Mouse (Mus musculus) MEL (cell line): ENCODE results near the gene Stra6. TPM values are rescaled to one million over a fixed set of nuclear protein-coding genes. Genes with fewer than 3 reads are reported as not detected.

Experiments used
- DNase-seq: peaks from one replicate; pipeline ENCODE4 v3.0.0; 2011; ENCODE audit warnings: low read depth, low spot score
- H3K27ac ChIP-seq: 2 replicates; pipeline ENCODE4 v1.5.1; 2012; ENCODE audit warnings: low read depth, mild to moderate bottlenecking, control low read depth, low read length, moderate library complexity; ENCODE audit not compliant: control insufficient read depth
- H3K27me3 ChIP-seq, 2 experiments: fragments of 150-350 bp in 1 of 2; sonication (generic) in 1 of 2; 2 replicates each; pipeline ENCODE4 v1.6.1; 2012; ENCODE audit warnings: low read length in 2 of 2, mild to moderate bottlenecking in 2 of 2, improper control_type of control experiment in 1 of 2, moderate library complexity in 1 of 2; ENCODE audit not compliant: insufficient read depth in 2 of 2, control insufficient read depth in 1 of 2
- H3K36me3 ChIP-seq, 2 experiments: 2 replicates each; pipeline ENCODE4 v1.6.1; 2012 to 2014; ENCODE audit warnings: low read length in 2 of 2, improper control_type of control experiment in 1 of 2, inconsistent platforms in 1 of 2, mild to moderate bottlenecking in 1 of 2; ENCODE audit not compliant: insufficient read depth in 2 of 2, control insufficient read depth in 1 of 2
- H3K4me1 ChIP-seq, 2 experiments: fragments of 150-350 bp in 1 of 2; sonication (generic) in 1 of 2; 2 replicates each; pipeline ENCODE4 v1.6.1; 2012; ENCODE audit warnings: low read length in 2 of 2, improper control_type of control experiment in 1 of 2, mild to moderate bottlenecking in 1 of 2; ENCODE audit not compliant: insufficient read depth in 2 of 2, control insufficient read depth in 1 of 2
- H3K4me3 ChIP-seq, 2 experiments: fragments of 150-350 bp in 1 of 2; sonication (generic) in 1 of 2; 2 replicates each; pipeline ENCODE4 v1.5.1; 2012; ENCODE audit warnings: low read depth in 2 of 2, low read length in 2 of 2, mild to moderate bottlenecking in 2 of 2, moderate library complexity in 2 of 2, control low read depth in 1 of 2, improper control_type of control experiment in 1 of 2; ENCODE audit not compliant: control insufficient read depth in 1 of 2, insufficient read depth in 1 of 2
- H3K79me2 ChIP-seq: 2 replicates; pipeline ENCODE4 v1.6.1; 2012; ENCODE audit warnings: mild to moderate bottlenecking, low read length, moderate library complexity; ENCODE audit not compliant: control insufficient read depth, poor library complexity, insufficient read depth
- H3K9ac ChIP-seq: 2 replicates; pipeline ENCODE4 v1.6.1; 2012; ENCODE audit warnings: low read depth, mild to moderate bottlenecking, control low read depth, low read length, moderate library complexity; ENCODE audit not compliant: control insufficient read depth, poor library complexity, severe bottlenecking
- H3K9me3 ChIP-seq: fragments of 150-350 bp; sonication (generic); replicated peaks from 2 replicates; pipeline ENCODE4 v1.6.1; 2012; ENCODE audit warnings: mild to moderate bottlenecking, low read length, improper control_type of control experiment, moderate library complexity; ENCODE audit not compliant: insufficient read depth
- CTCF ChIP-seq, 3 experiments: IDR thresholded peaks in 2 of 3; conservative IDR thresholded peaks in 1 of 3; 2 replicates each; pipeline ENCODE4 v1.5.1; 2011 to 2012; ENCODE audit warnings: low read length in 3 of 3, low read depth in 2 of 3, mild to moderate bottlenecking in 2 of 3, improper control_type of control experiment in 1 of 3, inconsistent platforms in 1 of 3, mixed read lengths in 1 of 3, moderate library complexity in 1 of 3; ENCODE audit not compliant: control insufficient read depth in 1 of 3, insufficient read depth in 1 of 3, poor library complexity in 1 of 3, severe bottlenecking in 1 of 3
- ELF1 ChIP-seq: IDR thresholded peaks from 2 replicates; pipeline ENCODE4 v1.6.1; 2014; ENCODE audit warnings: low read depth, mild to moderate bottlenecking, inconsistent platforms, low read length, improper control_type of control experiment, moderate library complexity
- EP300 ChIP-seq, 2 experiments: IDR thresholded peaks; 2 replicates each; pipeline ENCODE4 v1.6.1; 2011; ENCODE audit warnings: improper control_type of control experiment in 2 of 2, low read length in 2 of 2, low read depth in 1 of 2, mild to moderate bottlenecking in 1 of 2
- ETS1 ChIP-seq: IDR thresholded peaks from 2 replicates; pipeline ENCODE4 v1.6.1; 2012; ENCODE audit warnings: low read depth, mild to moderate bottlenecking, inconsistent platforms, low read length, improper control_type of control experiment, moderate library complexity
- GABPA ChIP-seq: IDR thresholded peaks from 2 replicates; pipeline ENCODE4 v1.6.1; 2012; ENCODE audit warnings: low read depth, mild to moderate bottlenecking, inconsistent platforms, low read length, improper control_type of control experiment, moderate library complexity
- JUND ChIP-seq: IDR thresholded peaks from 2 replicates; pipeline ENCODE4 v1.6.1; 2011; ENCODE audit warnings: low read depth, mild to moderate bottlenecking, improper control_type of control experiment, low read length
- KAT2A ChIP-seq: conservative IDR thresholded peaks from 2 replicates; pipeline ENCODE4 v1.6.1; 2012; ENCODE audit warnings: low read depth, low read length, improper control_type of control experiment, inconsistent platforms
- MAFK ChIP-seq: IDR thresholded peaks from 2 replicates; pipeline ENCODE4 v1.6.1; 2011; ENCODE audit warnings: low read depth, mild to moderate bottlenecking, low read length, improper control_type of control experiment, borderline replicate concordance
- MEF2A ChIP-seq: IDR thresholded peaks from 2 replicates; pipeline ENCODE4 v1.6.1; 2014; ENCODE audit warnings: low read depth, mild to moderate bottlenecking, inconsistent platforms, low read length, improper control_type of control experiment; ENCODE audit not compliant: poor library complexity, insufficient replicate concordance, severe bottlenecking; ENCODE audit errors: extremely low read depth
- MXI1 ChIP-seq: IDR thresholded peaks from 2 replicates; pipeline ENCODE4 v1.6.1; 2011; ENCODE audit warnings: mild to moderate bottlenecking, low read depth, low read length, improper control_type of control experiment
- MYB ChIP-seq: IDR thresholded peaks from 2 replicates; pipeline ENCODE4 v1.6.1; 2011; ENCODE audit warnings: mild to moderate bottlenecking, low read depth, low read length, improper control_type of control experiment
- NELFE ChIP-seq: IDR thresholded peaks from 2 replicates; pipeline ENCODE4 v1.6.1; 2011; ENCODE audit warnings: low read depth, low read length, improper control_type of control experiment
- POLR2A ChIP-seq, 2 experiments: IDR thresholded peaks; 2 replicates each; pipeline ENCODE4 v1.6.1; 2011 to 2012; ENCODE audit warnings: low read length in 2 of 2, mild to moderate bottlenecking in 2 of 2, control low read depth in 1 of 2, improper control_type of control experiment in 1 of 2, low read depth in 1 of 2, moderate library complexity in 1 of 2; ENCODE audit not compliant: control insufficient read depth in 1 of 2, insufficient read depth in 1 of 2, poor library complexity in 1 of 2
- POLR2AphosphoS5 ChIP-seq: IDR thresholded peaks from 2 replicates; pipeline ENCODE4 v1.6.1; 2012; ENCODE audit warnings: low read depth, borderline replicate concordance, mild to moderate bottlenecking, inconsistent platforms, low read length, moderate library complexity, mixed read lengths
- RCOR1 ChIP-seq: IDR thresholded peaks from 2 replicates; pipeline ENCODE4 v1.6.1; 2012; ENCODE audit warnings: low read depth, mild to moderate bottlenecking, inconsistent platforms, low read length, improper control_type of control experiment
- TCF12 ChIP-seq: IDR thresholded peaks from 2 replicates; pipeline ENCODE4 v1.6.1; 2014; ENCODE audit warnings: low read depth, mild to moderate bottlenecking, inconsistent platforms, low read length, improper control_type of control experiment, moderate library complexity
- USF2 ChIP-seq, 2 experiments: IDR thresholded peaks; 2 replicates each; pipeline ENCODE4 v1.6.1; 2011 to 2012; ENCODE audit warnings: improper control_type of control experiment in 2 of 2, low read length in 2 of 2, borderline replicate concordance in 1 of 2, inconsistent platforms in 1 of 2, low read depth in 1 of 2, mild to moderate bottlenecking in 1 of 2; ENCODE audit not compliant: insufficient read depth in 1 of 2
- ZMIZ1 ChIP-seq: IDR thresholded peaks from 2 replicates; pipeline ENCODE4 v1.6.1; 2012; ENCODE audit warnings: low read depth, mild to moderate bottlenecking, inconsistent platforms, low read length, improper control_type of control experiment, moderate library complexity
- ZNF384 ChIP-seq: IDR thresholded peaks from 2 replicates; pipeline ENCODE4 v1.6.1; 2012; ENCODE audit warnings: low read depth, mild to moderate bottlenecking, inconsistent platforms, low read length, improper control_type of control experiment
- polyA plus RNA-seq, 2 experiments: library from polyadenylated mRNA; stranded (reverse) in 1 of 2; unstranded in 1 of 2; fragments of >175 nt in 1 of 2; fragments of >200 nt in 1 of 2; gene quantifications; 2 replicates each; pipeline versions ENCODE4 v1.2.1 to v1.2.4; 2012; ENCODE audit warnings: low replicate concordance in 2 of 2, low read depth in 1 of 2; ENCODE audit not compliant: insufficient read length in 2 of 2, insufficient read depth in 1 of 2, missing spikeins in 1 of 2
- total RNA-seq: library from RNA; depleted of rRNA; stranded (reverse); fragments of 300-350 nt; gene quantifications from 2 replicates; pipeline ENCODE4 v1.2.3, GENCODE M21; 2012

Stra6 gene
- total and polyA plus RNA-seq, 3 experiments: not detected

GRCm38 (mm10) chr9:58165779-58166178, 102.2 kb downstream of the Stra6 start:
- H3K4me1 ChIP-seq: no peaks in the 10 kb centered on the region
- no peak overlapping the region for H3K4me3 ChIP-seq
- no peak for DNase-seq
- H3K9me3 ChIP-seq: no peaks in the 10 kb centered on the region
- H3K27ac ChIP-seq: no peak overlapping the region
- H3K36me3 ChIP-seq: no peaks in the 10 kb centered on the region
- no peak overlapping the region for H3K9ac ChIP-seq
- no peak for TF ChIP-seq USF2 (IDR thresholded peaks at IDR 0.05; ENCODE audit: borderline replicate concordance in 1 of 2, insufficient read depth in 1 of 2, low read depth in 1 of 2, low read length in 2 of 2)
- TF ChIP-seq MEF2A: no peak
- TF ChIP-seq GABPA: no peak
- no peak for TF ChIP-seq KAT2A
- TF ChIP-seq EP300 (IDR thresholded peaks at IDR 0.05; ENCODE audit: low read depth in 1 of 2, low read length in 2 of 2): no peak
- peaks cover 11 to 22% of the 10 kb centered on the region in 2 experiments for H3K27me3 ChIP-seq
- H3K79me2 ChIP-seq: no peaks in the 10 kb centered on the region

DNA sequence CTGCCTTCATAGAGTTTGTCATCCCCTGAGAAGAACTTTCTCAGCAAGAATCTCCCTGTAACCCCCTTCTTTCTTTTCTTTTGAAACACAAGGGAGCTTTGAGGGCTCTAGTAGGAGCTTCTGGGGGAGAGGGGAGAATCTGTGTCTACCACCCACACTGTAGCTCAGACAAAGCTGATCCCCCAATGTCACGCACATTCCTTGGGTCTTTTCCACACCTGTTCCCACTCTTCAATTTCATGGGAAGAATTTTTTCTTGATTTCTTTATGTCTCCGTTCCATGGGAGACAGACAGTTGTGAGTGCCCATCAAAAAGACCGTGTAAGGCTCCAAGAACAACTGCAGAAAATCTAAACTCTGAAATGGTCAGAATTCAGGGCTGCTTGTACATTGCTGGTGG, 105.3 kb downstream of the Stra6 start:
- no peak for DNase-seq
- H3K4me3 ChIP-seq: no peak overlapping the region
- H3K9me3 ChIP-seq: no peaks in the 10 kb centered on the region
- TF ChIP-seq JUND (no peak), TCF12 (no peak), POLR2A (IDR thresholded peaks at IDR 0.05; ENCODE audit: control insufficient read depth in 1 of 2, insufficient read depth in 1 of 2, low read depth in 1 of 2, low read length in 2 of 2, poor library complexity in 1 of 2) (no peak), POLR2AphosphoS5 (no peak), ELF1 (no peak)
- TF ChIP-seq, all 39 proteins: peak for 0
- H3K27me3 ChIP-seq: peaks cover 21 to 30% of the 10 kb centered on the region in 2 experiments
- no peaks in the 10 kb centered on the region for H3K36me3 ChIP-seq
- no peak overlapping the region for H3K9ac ChIP-seq
- no peaks in the 10 kb centered on the region for H3K4me1 ChIP-seq
- H3K27ac ChIP-seq: no peak overlapping the region
- H3K79me2 ChIP-seq: no peaks in the 10 kb centered on the region

DNA sequence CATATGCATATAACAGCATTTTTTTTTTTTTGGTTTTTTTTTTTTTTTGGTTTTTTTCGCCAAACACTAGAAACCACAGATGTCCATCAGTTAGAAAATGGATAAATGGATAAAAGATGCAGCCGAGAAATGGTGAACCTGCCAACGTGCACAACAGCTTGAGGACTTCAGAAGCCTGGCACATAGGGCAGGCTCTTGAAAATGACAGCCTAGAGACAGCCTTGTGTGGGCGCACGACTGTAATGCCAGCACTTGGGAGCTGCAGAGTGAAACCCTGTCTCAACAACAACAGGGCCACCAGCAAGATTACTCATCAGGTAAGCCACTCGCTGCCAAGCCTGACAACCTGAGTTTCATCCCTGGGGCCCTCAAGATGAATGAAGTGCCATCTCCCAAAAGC, 105.8 kb downstream of the Stra6 start:
- no peaks in the 10 kb centered on the region for H3K36me3 ChIP-seq
- H3K27ac ChIP-seq: no peak overlapping the region
- H3K79me2 ChIP-seq: no peaks in the 10 kb centered on the region
- no peak overlapping the region for H3K9ac ChIP-seq
- DNase-seq: no peak
- peaks cover 24 to 32% of the 10 kb centered on the region in 2 experiments for H3K27me3 ChIP-seq
- TF ChIP-seq ELF1 (no peak), ZMIZ1 (no peak), EP300 (IDR thresholded peaks at IDR 0.05; ENCODE audit: low read depth in 1 of 2, low read length in 2 of 2) (no peak), ETS1 (no peak), ZNF384 (no peak), NELFE (no peak), MYB (no peak), CTCF (IDR thresholded peaks at IDR 0.05 in 2 of 3, conservative IDR thresholded peaks at IDR 0.05 in 1 of 3; ENCODE audit: control insufficient read depth in 1 of 3, insufficient read depth in 1 of 3, low read depth in 2 of 3, low read length in 3 of 3, poor library complexity in 1 of 3, severe bottlenecking in 1 of 3) (no peak), MAFK (no peak), MXI1 (no peak), MEF2A (no peak), POLR2AphosphoS5 (no peak), RCOR1 (no peak)
- H3K9me3 ChIP-seq: no peaks in the 10 kb centered on the region
- H3K4me1 ChIP-seq: no peaks in the 10 kb centered on the region
- no peak overlapping the region for H3K4me3 ChIP-seq
